Comparison of ENCODE assay signal across 8 mouse cellular contexts in genomic region chr2:180710276-180711155, GRCm38 (mm10). TPM values are rescaled to one million over a fixed set of nuclear protein-coding genes. Genes with fewer than 3 reads are reported as not detected.
DNase-seq lines count a peak whose midpoint lies in the region; ATAC-seq and TF ChIP-seq lines count a peak whose summit lies in the region.

No protein-coding gene starts in this region.

- no peak for DNase-seq in layer of hippocampus, adult 2 months (ENCODE audit: low spot score in 2 of 2)
- no peak for DNase-seq in layer of hippocampus, postnatal 10 days (ENCODE audit: low spot score in 2 of 2)
- peak; percentile 41 for DNase-seq in NIH3T3 (ENCODE audit: low read depth)
- DNase-seq in adrenal gland, adult 8-10 months = no peak
- DNase-seq in cerebellum, postnatal 10 days = no peak
- no peak for DNase-seq in kidney, adult 9 months

- peak; percentile 54; the same call in 1 of the 2 replicates for ATAC-seq in forebrain, embryonic 16.5 days
- peak; percentile 3 for ATAC-seq in liver, embryonic 15.5 days (ENCODE audit: insufficient read depth)

- TF ChIP-seq CTCF in layer of hippocampus, adult 2 months (conservative IDR thresholded peaks at IDR 0.05) = peak; percentile 11

- peak overlapping the region; percentile 77 for H3K4me2 ChIP-seq in forebrain, embryonic 16.5 days (ENCODE audit: low read length)
- peak overlapping the region; percentile 79 for H3K4me2 ChIP-seq in liver, embryonic 15.5 days

- 2% methylated on average over 64 of the region's 64 CpGs for WGBS in forebrain, embryonic 16.5 days
- WGBS in liver, embryonic 15.5 days (ENCODE audit: insufficient replicate concordance) = under 1% methylated on average over 63 of the region's 64 CpGs

- H3K4me3 ChIP-seq in layer of hippocampus, adult 2 months = peak overlapping the region; percentile 99
- H3K4me3 ChIP-seq in forebrain, embryonic 16.5 days (replicated peaks; ENCODE audit: low read length) = peak overlapping the region; percentile 98
- peak overlapping the region; percentile 99 for H3K4me3 ChIP-seq in liver, embryonic 15.5 days (replicated peaks)

- no peaks in the 10 kb centered on the region for H3K9me3 ChIP-seq in forebrain, embryonic 16.5 days (ENCODE audit: control insufficient read depth, low read length)
- no peaks in the 10 kb centered on the region for H3K9me3 ChIP-seq in liver, embryonic 15.5 days (replicated peaks)

- H3K27me3 ChIP-seq in forebrain, embryonic 16.5 days (replicated peaks; ENCODE audit: control insufficient read depth, insufficient read depth, low read length) = no peaks in the 10 kb centered on the region
- H3K27me3 ChIP-seq in liver, embryonic 15.5 days = no peaks in the 10 kb centered on the region

- peak overlapping the region; percentile 97 for H3K9ac ChIP-seq in forebrain, embryonic 16.5 days (replicated peaks; ENCODE audit: low read depth, low read length)
- H3K9ac ChIP-seq in liver, embryonic 15.5 days = peak overlapping the region; percentile 100

- H3K27ac ChIP-seq in layer of hippocampus, adult 2 months = peak overlapping the region; percentile 99
- peak overlapping the region; percentile 76 for H3K27ac ChIP-seq in forebrain, embryonic 16.5 days (ENCODE audit: low read length)
- peak overlapping the region; percentile 98 for H3K27ac ChIP-seq in liver, embryonic 15.5 days (replicated peaks)

- H3K36me3 ChIP-seq in forebrain, embryonic 16.5 days (ENCODE audit: control insufficient read depth, insufficient read depth) = peaks cover 11% of the 10 kb centered on the region
- H3K36me3 ChIP-seq in liver, embryonic 15.5 days (replicated peaks) = peaks cover 44% of the 10 kb centered on the region

- H3K4me1 ChIP-seq in forebrain, embryonic 16.5 days (replicated peaks; ENCODE audit: control insufficient read depth, insufficient read depth, low read length) = peaks cover 26% of the 10 kb centered on the region
- peaks cover 56% of the 10 kb centered on the region for H3K4me1 ChIP-seq in liver, embryonic 15.5 days (replicated peaks)

RNA-seq across cellular contexts. Expression of gene Gid8, which starts 0.6 kb away (rescaled TPM):
- total RNA-seq in layer of hippocampus, adult 2 months (2021) = 10 to 100 TPM; 57.5 to 60.0 TPM
- total RNA-seq in layer of hippocampus, postnatal 10 days (2021) = 10 to 100 TPM; 62.6 to 63.7 TPM
- polyA plus RNA-seq in forebrain, embryonic 16.5 days (2015; fragmentation: Nextera tagmentation; extraction: Ambion mirVana) = 57.2 and 58.3 TPM in 2 replicates
- 117 TPM in 2 replicates for polyA plus RNA-seq in liver, embryonic 15.5 days (2015; fragmentation: Nextera tagmentation; extraction: Ambion mirVana)
- 10 to 100 TPM; 58.4 to 65.5 (median 64.0) TPM for total RNA-seq in adrenal gland, adult 8-10 months (2022)

RNA-seq across cellular contexts. Expression of gene Dido1, which starts 0.7 kb away (rescaled TPM):
- total RNA-seq in layer of hippocampus, adult 2 months (2021) = 10 to 100 TPM; 58.3 to 60.7 TPM
- total RNA-seq in layer of hippocampus, postnatal 10 days (2021) = 10 to 100 TPM; 58.4 to 61.8 TPM
- 29.4 and 30.3 TPM in 2 replicates for polyA plus RNA-seq in forebrain, embryonic 16.5 days (2015; fragmentation: Nextera tagmentation; extraction: Ambion mirVana)
- polyA plus RNA-seq in liver, embryonic 15.5 days (2015; fragmentation: Nextera tagmentation; extraction: Ambion mirVana) = 11.7 and 13.1 TPM in 2 replicates
- total RNA-seq in adrenal gland, adult 8-10 months (2022) = 10 to 100 TPM; 41.3 to 60.8 (median 49.4) TPM

RNA-seq across cellular contexts. Expression of gene Slc17a9, which starts 14.5 kb away (rescaled TPM):
- total RNA-seq in layer of hippocampus, adult 2 months (2021) = under 1 TPM; 0.64 to 0.77 TPM
- under 1 TPM; 0.47 to 0.53 TPM for total RNA-seq in layer of hippocampus, postnatal 10 days (2021)
- 0.22 and 0.48 TPM in 2 replicates for polyA plus RNA-seq in forebrain, embryonic 16.5 days (2015; fragmentation: Nextera tagmentation; extraction: Ambion mirVana)
- polyA plus RNA-seq in liver, embryonic 15.5 days (2015; fragmentation: Nextera tagmentation; extraction: Ambion mirVana) = 8.1 and 10.0 TPM in 2 replicates
- total RNA-seq in adrenal gland, adult 8-10 months (2022) = 1 to 10 TPM in 2 of 4 experiments, under 1 TPM in 2; 0.81 to 2.3 (median 1.1) TPM
